Mouse (Mus musculus) liver, embryonic 16.5 days (tissue): Measurements from ENCODE around the gene Pphln1. TPM values are rescaled to one million over a fixed set of nuclear protein-coding genes. Genes with fewer than 3 reads are reported as not detected.
A peak's percentile ranks its signal among the peaks of the same experiment; 100 is the strongest.

Experiments used
- ATAC-seq: fragments of 200-750 bp; cut with Nextera tagmentation; 2 replicates; pipeline ENCODE4 v1.8.0; 2017; ENCODE audit warnings: low read depth, mild to moderate bottlenecking, moderate number of reproducible peaks, moderate library complexity
- H3K27ac ChIP-seq: fragments of 300-500 bp; sonication (generic); 2 replicates; pipeline ENCODE4 v1.5.1; 2014; ENCODE audit warnings: mild to moderate bottlenecking, low read length
- H3K27me3 ChIP-seq: fragments of 300-500 bp; sonication (generic); 2 replicates; pipeline ENCODE4 v1.6.1; 2014; ENCODE audit warnings: low read depth, low read length, mixed read lengths; ENCODE audit not compliant: control insufficient read depth, insufficient read depth
- H3K36me3 ChIP-seq: fragments of 300-500 bp; sonication (generic); 2 replicates; pipeline ENCODE4 v1.6.1; 2014; ENCODE audit warnings: mild to moderate bottlenecking; ENCODE audit not compliant: control insufficient read depth, insufficient read depth
- H3K4me1 ChIP-seq: fragments of 300-500 bp; sonication (generic); 2 replicates; pipeline ENCODE4 v1.6.1; 2014; ENCODE audit warnings: low read depth, low read length, mixed read lengths; ENCODE audit not compliant: control insufficient read depth
- H3K4me2 ChIP-seq: fragments of 300-500 bp; sonication (generic); 2 replicates; pipeline ENCODE4 v1.6.1; 2014; ENCODE audit warnings: low read depth, low read length, mixed read lengths
- H3K4me3 ChIP-seq: fragments of 300-500 bp; sonication (generic); 2 replicates; pipeline ENCODE4 v1.5.1; 2014; ENCODE audit warnings: low read depth, mild to moderate bottlenecking, low read length
- H3K9ac ChIP-seq: fragments of 300-500 bp; sonication (generic); 2 replicates; pipeline ENCODE4 v1.6.1; 2014; ENCODE audit warnings: low read depth, low read length
- H3K9me3 ChIP-seq: fragments of 300-500 bp; sonication (generic); replicated peaks from 2 replicates; pipeline ENCODE4 v1.6.1; 2016; ENCODE audit warnings: low read length; ENCODE audit not compliant: control insufficient read depth
- WGBS: fragments of 180-500 bp; shearing (Covaris S2); extraction: QIAGEN DNeasy Blood & Tissue Kit; methylation state at CpG from one replicate; pipeline ENCODE4 v1.1.7; 2014; ENCODE audit not compliant: insufficient replicate concordance; 5-methylcytosine and 5-hydroxymethylcytosine counted together
- polyA plus RNA-seq: library from polyadenylated mRNA; unstranded; fragments of >200 nt; fragmentation: Nextera tagmentation; extraction: Ambion mirVana; gene quantifications from 2 replicates; pipeline ENCODE4 v1.2.1, GENCODE M21; 2015

Gene Pphln1
- polyA plus RNA-seq, 1 experiment from 2014 or later = 14.2 TPM

DNA sequence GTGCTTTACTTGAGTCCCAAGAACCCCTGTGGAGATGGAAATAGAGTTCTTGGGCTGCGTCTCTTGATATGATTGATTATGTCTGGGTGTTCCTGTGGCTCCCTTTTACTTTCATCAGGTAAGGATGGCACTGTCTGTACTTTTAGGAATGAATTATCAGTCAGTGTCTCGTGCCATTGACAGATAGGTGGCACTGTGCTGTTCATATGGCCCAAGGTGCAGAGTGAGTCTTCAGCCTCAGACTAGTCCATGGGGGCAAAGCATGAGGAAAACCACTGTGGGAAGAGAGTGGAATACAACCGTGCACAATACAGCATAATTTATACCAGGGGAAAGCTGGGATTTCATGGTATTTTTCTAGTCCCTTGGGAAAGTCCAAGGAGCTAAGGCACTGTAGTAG is 80.5 kb downstream of the Pphln1 start:
- no peak overlapping the region for H3K27ac ChIP-seq
- no peaks in the 10 kb centered on the region for H3K36me3 ChIP-seq
- no peaks in the 10 kb centered on the region for H3K4me1 ChIP-seq
- no peak overlapping the region for H3K9ac ChIP-seq
- WGBS = 64% methylated on average over 3 of the region's 3 CpGs
- no peaks in the 10 kb centered on the region for H3K9me3 ChIP-seq
- no peak overlapping the region for H3K4me2 ChIP-seq
- H3K27me3 ChIP-seq = no peaks in the 10 kb centered on the region
- no peak for ATAC-seq
- H3K4me3 ChIP-seq = no peak overlapping the region

DNA sequence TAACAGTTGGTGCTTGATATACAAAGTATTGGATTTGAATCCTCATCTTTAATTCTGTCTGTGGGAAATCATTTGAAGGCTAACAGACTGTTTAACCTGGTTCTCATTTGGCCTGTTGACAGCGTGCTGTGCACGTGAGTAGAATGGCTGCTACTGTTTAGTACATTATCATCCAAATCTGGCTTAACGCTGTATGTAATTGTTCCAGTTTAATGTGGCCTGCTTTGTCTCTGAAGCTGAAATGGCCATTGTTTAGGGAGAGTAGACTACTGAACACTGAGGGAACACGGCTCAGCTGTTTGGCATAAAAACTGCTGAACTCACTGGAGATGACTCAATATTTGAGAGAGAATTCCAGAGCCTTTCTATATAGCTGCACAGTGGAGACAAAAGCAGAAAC is 81.3 kb downstream of the Pphln1 start:
- Histone ChIP-seq H3K9ac (no peak overlapping the region), H3K4me1 (no peaks in the 10 kb centered on the region), H3K36me3 (no peaks in the 10 kb centered on the region), H3K4me3 (no peak overlapping the region), H3K9me3 (no peaks in the 10 kb centered on the region), H3K4me2 (no peak overlapping the region), H3K27me3 (no peaks in the 10 kb centered on the region), H3K27ac (no peak overlapping the region)
- ATAC-seq = no peak
- WGBS = 81% methylated on average over 4 of the region's 4 CpGs

DNA sequence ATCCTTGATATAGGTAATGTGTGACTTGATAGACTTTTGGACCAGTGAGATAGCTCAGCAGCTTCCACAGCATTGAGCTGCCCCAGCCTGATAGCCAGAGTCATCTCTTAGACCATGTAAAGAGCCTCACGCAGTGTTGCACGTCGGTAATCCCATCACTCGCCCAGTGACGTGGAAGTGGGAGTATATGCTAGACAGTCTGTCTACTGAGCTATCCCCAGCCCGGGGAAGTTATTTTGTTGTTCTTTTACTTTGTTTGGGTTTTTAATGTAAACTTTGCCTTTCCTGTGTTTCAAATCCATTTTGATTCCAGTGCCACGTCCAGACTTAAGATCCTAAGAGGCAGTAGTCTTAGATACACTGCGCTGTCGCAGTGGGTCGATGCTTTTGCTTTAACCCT is 83.0 kb downstream of the Pphln1 start:
- H3K36me3 ChIP-seq = no peaks in the 10 kb centered on the region
- H3K9ac ChIP-seq = no peak overlapping the region
- ATAC-seq = no peak
- no peak overlapping the region for H3K4me2 ChIP-seq
- no peaks in the 10 kb centered on the region for H3K4me1 ChIP-seq
- WGBS = 85% methylated on average over 10 of the region's 10 CpGs
- H3K27ac ChIP-seq = no peak overlapping the region
- no peaks in the 10 kb centered on the region for H3K9me3 ChIP-seq
- no peaks in the 10 kb centered on the region for H3K27me3 ChIP-seq
- H3K4me3 ChIP-seq = no peak overlapping the region

DNA sequence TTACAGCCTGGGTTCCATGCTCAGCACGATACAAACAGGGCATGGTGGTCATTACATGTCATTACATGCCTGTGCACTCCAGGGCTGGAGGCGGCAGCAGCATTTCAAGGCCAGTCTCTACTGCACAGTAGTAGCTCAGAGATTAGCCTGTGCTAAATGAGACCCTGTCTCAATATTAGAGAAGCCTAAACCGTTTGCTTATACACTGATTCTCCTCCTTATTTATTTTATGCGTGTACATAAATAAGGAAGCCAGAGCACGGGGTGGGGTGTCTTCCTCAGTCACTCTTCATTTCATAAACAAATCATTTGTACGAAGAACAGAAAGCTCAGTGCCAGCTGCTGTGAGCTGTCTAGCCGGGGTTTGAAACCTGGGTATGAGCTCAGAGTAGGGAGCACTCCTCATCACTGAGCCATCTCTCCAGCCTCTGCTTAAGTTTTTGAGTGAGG is 86.1 kb downstream of the Pphln1 start:
- Histone ChIP-seq H3K4me2 (no peak overlapping the region), H3K9ac (no peak overlapping the region), H3K4me1 (no peaks in the 10 kb centered on the region), H3K4me3 (no peak overlapping the region), H3K36me3 (no peaks in the 10 kb centered on the region), H3K27ac (no peak overlapping the region), H3K27me3 (no peaks in the 10 kb centered on the region), H3K9me3 (no peaks in the 10 kb centered on the region)
- no peak for ATAC-seq
- 72% methylated on average over 7 of the region's 7 CpGs for WGBS

DNA sequence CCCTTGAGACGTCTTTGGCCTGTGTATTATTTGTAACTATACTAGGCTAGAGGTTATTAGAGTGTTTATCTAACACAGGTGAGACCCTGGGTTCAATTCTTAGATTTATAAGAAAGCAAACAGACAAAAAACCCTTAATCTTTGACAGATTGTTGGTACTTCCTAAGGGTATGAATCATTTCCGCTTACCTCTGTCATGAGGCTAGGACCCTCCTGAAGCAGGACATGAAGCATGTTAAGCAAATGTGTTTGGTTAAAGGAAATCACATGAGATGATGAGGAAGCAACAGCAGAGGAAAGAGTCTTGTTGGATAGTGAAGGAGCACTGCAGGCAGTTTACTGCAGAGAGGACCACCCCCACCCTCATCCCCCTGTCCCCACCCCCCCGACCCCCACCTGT is 87.1 kb downstream of the Pphln1 start:
- H3K4me2 ChIP-seq = no peak overlapping the region
- H3K9me3 ChIP-seq = no peaks in the 10 kb centered on the region
- no peaks in the 10 kb centered on the region for H3K27me3 ChIP-seq
- H3K27ac ChIP-seq = no peak overlapping the region
- no peaks in the 10 kb centered on the region for H3K4me1 ChIP-seq
- ATAC-seq = 0 out of 2 replicates have a peak, but pooled peaks have one; percentile 32
- no peak overlapping the region for H3K9ac ChIP-seq
- no peak overlapping the region for H3K4me3 ChIP-seq
- 64% methylated on average over 3 of the region's 3 CpGs for WGBS
- no peaks in the 10 kb centered on the region for H3K36me3 ChIP-seq

DNA sequence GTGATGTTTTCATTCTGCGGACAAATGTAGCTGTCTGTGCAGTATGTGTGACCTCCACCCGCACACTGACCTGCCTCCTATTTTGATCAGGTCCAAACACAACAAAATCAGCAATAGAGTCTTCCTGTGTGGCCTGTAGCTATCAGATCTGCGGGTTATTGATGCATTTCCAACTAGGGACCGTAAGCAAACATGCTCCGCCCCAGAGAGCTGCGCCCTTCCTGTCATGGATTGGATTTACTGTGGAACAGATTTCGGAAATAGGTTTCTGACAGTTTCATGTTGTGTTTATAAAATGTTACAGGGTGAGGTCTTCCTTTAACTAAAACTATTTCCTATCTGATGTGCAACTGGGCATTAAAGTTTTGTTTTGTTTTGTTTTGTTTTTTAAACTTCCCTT is 87.9 kb downstream of the Pphln1 start:
- no peak overlapping the region for H3K9ac ChIP-seq
- 74% methylated on average over 7 of the region's 7 CpGs for WGBS
- H3K4me3 ChIP-seq = no peak overlapping the region
- H3K27ac ChIP-seq = no peak overlapping the region
- no peaks in the 10 kb centered on the region for H3K27me3 ChIP-seq
- no peaks in the 10 kb centered on the region for H3K4me1 ChIP-seq
- H3K36me3 ChIP-seq = no peaks in the 10 kb centered on the region
- ATAC-seq = no peak
- no peak overlapping the region for H3K4me2 ChIP-seq
- H3K9me3 ChIP-seq = no peaks in the 10 kb centered on the region

DNA sequence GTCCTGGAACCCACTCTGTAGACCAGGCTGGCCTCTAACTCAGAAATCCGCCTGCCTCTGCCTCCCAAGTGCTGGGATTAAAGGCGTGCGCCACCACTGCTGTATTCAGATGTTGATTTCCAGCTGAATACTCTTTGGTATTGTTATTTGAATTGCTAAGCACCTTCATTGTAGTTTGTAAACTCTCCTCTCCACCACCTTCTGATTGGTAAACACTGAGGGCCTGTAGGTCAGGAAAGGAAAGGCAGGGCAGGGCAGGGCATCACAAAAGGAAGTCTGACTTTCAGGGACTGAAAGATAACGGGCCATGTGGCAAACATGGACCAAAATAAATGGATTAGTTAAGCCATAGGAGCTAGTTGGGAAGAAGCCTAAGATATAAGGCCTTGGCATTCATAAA is 91.4 kb downstream of the Pphln1 start:
- H3K9ac ChIP-seq = no peak overlapping the region
- no peak overlapping the region for H3K4me2 ChIP-seq
- H3K9me3 ChIP-seq = no peaks in the 10 kb centered on the region
- no peaks in the 10 kb centered on the region for H3K27me3 ChIP-seq
- H3K4me3 ChIP-seq = no peak overlapping the region
- no peaks in the 10 kb centered on the region for H3K4me1 ChIP-seq
- no peak overlapping the region for H3K27ac ChIP-seq
- H3K36me3 ChIP-seq = no peaks in the 10 kb centered on the region
- WGBS = 79% methylated on average over 4 of the region's 4 CpGs
- ATAC-seq = no peak

DNA sequence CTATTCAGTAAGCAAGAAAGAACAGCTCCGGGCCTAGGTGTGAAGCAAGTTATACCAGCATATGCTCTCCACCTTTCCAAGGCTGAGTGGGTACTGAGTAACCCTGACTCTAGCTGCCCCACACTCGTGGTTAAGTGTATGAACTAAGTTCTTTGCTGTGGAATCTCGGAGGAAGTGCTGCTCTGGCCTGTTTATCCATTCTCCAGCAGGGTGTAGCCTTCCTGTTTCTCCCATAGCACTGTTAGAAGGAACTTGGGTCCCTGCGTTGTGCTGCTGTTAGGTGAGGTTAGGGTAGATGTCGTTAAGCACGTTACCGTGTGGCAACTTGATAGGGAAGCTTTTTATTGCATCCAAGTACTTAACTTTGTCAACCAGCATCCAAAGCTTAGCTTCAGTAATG is 96.5 kb downstream of the Pphln1 start:
- Histone ChIP-seq H3K4me3 (no peak overlapping the region), H3K27ac (no peak overlapping the region), H3K27me3 (no peaks in the 10 kb centered on the region), H3K36me3 (no peaks in the 10 kb centered on the region; the same call in 1 of the 2 replicates), H3K4me2 (no peak overlapping the region), H3K9me3 (no peaks in the 10 kb centered on the region), H3K4me1 (no peaks in the 10 kb centered on the region), H3K9ac (no peak overlapping the region)
- ATAC-seq = no peak
- WGBS = 56% methylated on average over 7 of the region's 7 CpGs

DNA sequence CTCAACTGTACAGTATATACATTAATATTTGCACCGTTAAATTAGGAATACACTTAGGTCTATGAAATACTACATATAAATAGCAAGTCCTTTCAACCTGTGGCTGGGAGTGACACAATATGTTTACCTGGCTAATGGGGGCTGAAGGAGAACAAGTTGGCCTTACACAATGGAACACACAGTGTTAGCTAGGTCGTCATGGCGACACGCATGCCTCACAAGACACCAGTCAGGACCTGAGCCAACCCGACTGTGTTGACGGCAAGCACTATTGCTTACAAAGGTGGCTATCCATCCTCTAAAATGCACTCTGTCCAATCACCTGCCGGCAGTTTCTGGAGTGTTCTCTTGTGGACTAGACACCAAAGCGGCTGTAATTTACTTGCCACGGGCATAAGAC is 101.7 kb downstream of the Pphln1 start:
- Histone ChIP-seq H3K4me2 (no peak overlapping the region), H3K9me3 (no peaks in the 10 kb centered on the region), H3K27ac (no peak overlapping the region), H3K27me3 (no peaks in the 10 kb centered on the region), H3K36me3 (peaks cover 6% of the 10 kb centered on the region), H3K4me1 (no peaks in the 10 kb centered on the region), H3K4me3 (no peak overlapping the region), H3K9ac (no peak overlapping the region)
- ATAC-seq = no peak
- WGBS = 77% methylated on average over 9 of the region's 9 CpGs

DNA sequence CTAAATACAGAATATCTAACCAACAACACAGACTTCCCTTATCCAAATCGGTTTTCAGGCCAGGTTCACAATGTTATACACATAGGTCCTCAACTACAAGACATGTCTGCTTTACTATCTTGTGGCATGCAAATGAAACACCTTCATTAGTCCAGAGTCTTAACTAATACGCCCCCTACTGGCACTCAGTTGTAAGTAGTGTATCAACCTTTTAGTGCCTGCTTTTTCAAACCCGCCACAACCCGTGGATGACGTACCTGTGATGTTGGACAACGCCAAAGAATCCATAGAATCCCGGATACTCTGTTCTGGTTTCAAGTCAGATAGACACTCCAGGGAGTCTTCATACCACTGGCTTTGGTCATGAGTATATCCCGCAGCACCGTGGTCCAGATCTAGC is 104.6 kb downstream of the Pphln1 start:
- no peak overlapping the region for H3K9ac ChIP-seq
- H3K27ac ChIP-seq = no peak overlapping the region
- 83% methylated on average over 9 of the region's 9 CpGs for WGBS
- no peak for ATAC-seq
- H3K36me3 ChIP-seq = peaks cover 6% of the 10 kb centered on the region
- H3K27me3 ChIP-seq = no peaks in the 10 kb centered on the region
- H3K4me3 ChIP-seq = no peak overlapping the region
- H3K9me3 ChIP-seq = no peaks in the 10 kb centered on the region
- H3K4me1 ChIP-seq = no peaks in the 10 kb centered on the region
- no peak overlapping the region for H3K4me2 ChIP-seq
